Mouse (Mus musculus): ENCODE measurements around the gene Wfdc1. TPM values are rescaled to one million over a fixed set of nuclear protein-coding genes. Genes with fewer than 3 reads are reported as not detected.

The Wfdc1 gene
- polyA plus RNA-seq, 1 experiment from 2014 or later = 0.66 TPM

- 32% methylated on average over 10 of the region's 10 CpGs for WGBS (ENCODE audit: insufficient replicate concordance)
- Histone ChIP-seq H3K9ac (no peak overlapping the region), H3K4me3 (no peak overlapping the region), H3K27ac (no peak overlapping the region), H3K36me3 (no peaks in the 10 kb centered on the region), H3K4me1 (peaks cover 16% of the 10 kb centered on the region), H3K4me2 (no peak overlapping the region), H3K27me3 (replicated peaks) (peaks cover 56% of the 10 kb centered on the region), H3K9me3 (replicated peaks) (no peaks in the 10 kb centered on the region)
- no peak; the same call in 1 of the 2 replicates for ATAC-seq
These were observed 38.4 kb upstream of the Wfdc1 start for GRCm38 (mm10) chr8:119627613-119628359.

GRCm38 (mm10) chr8:119630841-119631240, 35.3 kb upstream of the Wfdc1 start:
- WGBS (ENCODE audit: insufficient replicate concordance) = 54% methylated on average over 3 of the region's 3 CpGs
- Histone ChIP-seq H3K9me3 (replicated peaks) (no peaks in the 10 kb centered on the region), H3K36me3 (no peaks in the 10 kb centered on the region)

GRCm38 (mm10) chr8:119632246-119632645, 33.9 kb upstream of the Wfdc1 start:
- H3K27ac ChIP-seq = no peak overlapping the region
- peaks cover 9% of the 10 kb centered on the region for H3K4me1 ChIP-seq
- H3K4me3 ChIP-seq = no peak overlapping the region
- peaks cover 78% of the 10 kb centered on the region for H3K27me3 ChIP-seq (replicated peaks)
- no peak for ATAC-seq
- 65% methylated on average over 9 of the region's 9 CpGs for WGBS (ENCODE audit: insufficient replicate concordance)
- H3K4me2 ChIP-seq = no peak overlapping the region
- H3K36me3 ChIP-seq = no peaks in the 10 kb centered on the region
- no peaks in the 10 kb centered on the region for H3K9me3 ChIP-seq (replicated peaks)
- no peak overlapping the region for H3K9ac ChIP-seq

More at GRCm38 (mm10) chr8:119630841-119631240, 35.3 kb upstream of the Wfdc1 start:
- Histone ChIP-seq H3K4me3 (no peak overlapping the region), H3K4me1 (peaks cover 16% of the 10 kb centered on the region), H3K27me3 (replicated peaks) (peaks cover 65% of the 10 kb centered on the region), H3K9ac (no peak overlapping the region), H3K27ac (no peak overlapping the region), H3K4me2 (no peak overlapping the region)
- no peak for ATAC-seq

- Histone ChIP-seq H3K4me1 (peaks cover 2% of the 10 kb centered on the region; the same call in 1 of the 2 replicates), H3K27me3 (replicated peaks) (peaks cover 85% of the 10 kb centered on the region), H3K9me3 (replicated peaks) (no peaks in the 10 kb centered on the region), H3K4me3 (no peak overlapping the region), H3K36me3 (no peaks in the 10 kb centered on the region), H3K27ac (no peak overlapping the region), H3K4me2 (no peak overlapping the region), H3K9ac (no peak overlapping the region)
- 32% methylated on average over 29 of the region's 29 CpGs for WGBS (ENCODE audit: insufficient replicate concordance)
- ATAC-seq = no peak
These were observed 33.3 kb upstream of the Wfdc1 start for GRCm38 (mm10) chr8:119632909-119633308.

- no peaks in the 10 kb centered on the region for H3K4me1 ChIP-seq
- no peak for ATAC-seq
- peaks cover 80% of the 10 kb centered on the region for H3K27me3 ChIP-seq (replicated peaks)
- no peaks in the 10 kb centered on the region for H3K9me3 ChIP-seq (replicated peaks)
- no peak overlapping the region for H3K4me2 ChIP-seq
- no peaks in the 10 kb centered on the region for H3K36me3 ChIP-seq
- H3K4me3 ChIP-seq = no peak overlapping the region
- no peak overlapping the region for H3K9ac ChIP-seq
- H3K27ac ChIP-seq = no peak overlapping the region
- 25% methylated on average over 14 of the region's 14 CpGs for WGBS (ENCODE audit: insufficient replicate concordance)
These were observed 31.4 kb upstream of the Wfdc1 start for GRCm38 (mm10) chr8:119634616-119635336.

- WGBS (ENCODE audit: insufficient replicate concordance) = 27% methylated on average over 6 of the region's 6 CpGs
- no peak for ATAC-seq
These were observed 30.8 kb upstream of the Wfdc1 start, which contains the start of gene Kcng4 for GRCm38 (mm10) chr8:119635378-119635777. Gene Kcng4, minus strand, starts transcription at chr8:119635680.

GRCm38 (mm10) chr8:119635958-119636357, 30.2 kb upstream of the Wfdc1 start:
- WGBS (ENCODE audit: insufficient replicate concordance) = 46% methylated on average over 2 of the region's 2 CpGs

More at GRCm38 (mm10) chr8:119635378-119635777, 30.8 kb upstream of the Wfdc1 start, which contains the start of gene Kcng4:
- no peak within 1 kb of the TSS for H3K4me2 ChIP-seq
- H3K4me3 ChIP-seq = no peak within 1 kb of the TSS
- H3K9me3 ChIP-seq (replicated peaks) = no peaks in the 10 kb centered on the region
- H3K27ac ChIP-seq = no peak within 1 kb of the TSS
- peaks cover 80% of the 10 kb centered on the region for H3K27me3 ChIP-seq (replicated peaks)
- no peak within 1 kb of the TSS for H3K9ac ChIP-seq
- H3K36me3 ChIP-seq = no peaks in the 10 kb centered on the region
- no peaks in the 10 kb centered on the region for H3K4me1 ChIP-seq

GRCm38 (mm10) chr8:119636766-119637165, 29.4 kb upstream of the Wfdc1 start:
- Histone ChIP-seq H3K9me3 (replicated peaks) (no peaks in the 10 kb centered on the region), H3K9ac (no peak overlapping the region), H3K4me2 (no peak overlapping the region), H3K27ac (no peak overlapping the region), H3K4me1 (no peaks in the 10 kb centered on the region), H3K36me3 (no peaks in the 10 kb centered on the region), H3K4me3 (no peak overlapping the region), H3K27me3 (replicated peaks) (peaks cover 66% of the 10 kb centered on the region)
- 52% methylated on average over 7 of the region's 7 CpGs for WGBS (ENCODE audit: insufficient replicate concordance)
- no peak for ATAC-seq

More at GRCm38 (mm10) chr8:119635958-119636357, 30.2 kb upstream of the Wfdc1 start:
- H3K4me2 ChIP-seq = no peak overlapping the region
- H3K27ac ChIP-seq = no peak overlapping the region
- no peaks in the 10 kb centered on the region for H3K4me1 ChIP-seq
- H3K4me3 ChIP-seq = no peak overlapping the region
- ATAC-seq = no peak
- no peak overlapping the region for H3K9ac ChIP-seq
- no peaks in the 10 kb centered on the region for H3K9me3 ChIP-seq (replicated peaks)
- peaks cover 74% of the 10 kb centered on the region for H3K27me3 ChIP-seq (replicated peaks)
- H3K36me3 ChIP-seq = no peaks in the 10 kb centered on the region

GRCm38 (mm10) chr8:119637381-119637780, 28.8 kb upstream of the Wfdc1 start:
- Histone ChIP-seq H3K27me3 (replicated peaks) (peaks cover 60% of the 10 kb centered on the region), H3K27ac (no peak overlapping the region), H3K9me3 (replicated peaks) (no peaks in the 10 kb centered on the region), H3K4me1 (no peaks in the 10 kb centered on the region), H3K36me3 (no peaks in the 10 kb centered on the region), H3K4me2 (no peak overlapping the region), H3K9ac (no peak overlapping the region), H3K4me3 (no peak overlapping the region)
- no peak for ATAC-seq
- WGBS (ENCODE audit: insufficient replicate concordance) = 59% methylated on average over 4 of the region's 4 CpGs

GRCm38 (mm10) chr8:119638261-119638660, 27.9 kb upstream of the Wfdc1 start:
- peaks cover 55% of the 10 kb centered on the region for H3K27me3 ChIP-seq (replicated peaks)
- no peaks in the 10 kb centered on the region for H3K9me3 ChIP-seq (replicated peaks)
- H3K36me3 ChIP-seq = no peaks in the 10 kb centered on the region
- 68% methylated on average over 6 of the region's 6 CpGs for WGBS (ENCODE audit: insufficient replicate concordance)
- no peaks in the 10 kb centered on the region for H3K4me1 ChIP-seq
- no peak overlapping the region for H3K4me3 ChIP-seq
- no peak overlapping the region for H3K4me2 ChIP-seq
- H3K9ac ChIP-seq = no peak overlapping the region
- ATAC-seq = no peak
- H3K27ac ChIP-seq = no peak overlapping the region

GRCm38 (mm10) chr8:119639798-119640197, 26.4 kb upstream of the Wfdc1 start:
- ATAC-seq = no peak
- H3K4me3 ChIP-seq = no peak overlapping the region
- no peak overlapping the region for H3K27ac ChIP-seq
- 63% methylated on average over 7 of the region's 7 CpGs for WGBS (ENCODE audit: insufficient replicate concordance)
- H3K9ac ChIP-seq = no peak overlapping the region
- H3K4me1 ChIP-seq = no peaks in the 10 kb centered on the region
- H3K9me3 ChIP-seq (replicated peaks) = no peaks in the 10 kb centered on the region
- H3K27me3 ChIP-seq (replicated peaks) = peaks cover 46% of the 10 kb centered on the region
- H3K36me3 ChIP-seq = no peaks in the 10 kb centered on the region
- H3K4me2 ChIP-seq = no peak overlapping the region

GRCm38 (mm10) chr8:119641058-119641457, 25.1 kb upstream of the Wfdc1 start:
- Histone ChIP-seq H3K27me3 (replicated peaks) (peaks cover 35% of the 10 kb centered on the region), H3K9ac (no peak overlapping the region), H3K36me3 (no peaks in the 10 kb centered on the region), H3K4me1 (no peaks in the 10 kb centered on the region), H3K9me3 (replicated peaks) (0 out of 2 replicates have a peak, but pooled peaks cover 2% of the 10 kb centered on the region), H3K27ac (no peak overlapping the region), H3K4me2 (no peak overlapping the region), H3K4me3 (no peak overlapping the region)
- ATAC-seq = no peak
- WGBS (ENCODE audit: insufficient replicate concordance) = 56% methylated on average over 5 of the region's 5 CpGs

All from liver, embryonic 12.5 days (tissue).